Comparison of ENCODE assay signal across 14 mouse cellular contexts in genomic region chr3:127453738-127454137, GRCm38 (mm10). TPM values are rescaled to one million over a fixed set of nuclear protein-coding genes. Genes with fewer than 3 reads are reported as not detected.
DNase-seq lines count a peak whose midpoint lies in the region; ATAC-seq and TF ChIP-seq lines count a peak whose summit lies in the region.
"Had no signal": no experiment of that assay in that cellular context is flagged by ENCODE, and none has a peak within 500 bp of the region (broad histone marks: within the 10 kb centered on the region; RNA-seq: fewer than 3 reads in every experiment).

No protein-coding gene starts in this region.

- TF ChIP-seq EP300 in lung, postnatal 0 days (IDR thresholded peaks at IDR 0.05): no peak

- H3K27me3 ChIP-seq in intestine, postnatal 0 days (replicated peaks; ENCODE audit: control insufficient read depth, insufficient read depth, low read length): no peaks in the 10 kb centered on the region
- H3K27me3 ChIP-seq in intestine, embryonic 16.5 days (replicated peaks; ENCODE audit: control insufficient read depth, insufficient read depth, low read length): no peaks in the 10 kb centered on the region
- no peaks in the 10 kb centered on the region for H3K27me3 ChIP-seq in lung, postnatal 0 days (replicated peaks; ENCODE audit: insufficient read depth, low read length)

- WGBS in intestine, postnatal 0 days: 76% methylated on average over 4 of the region's 4 CpGs
- 85% methylated on average over 4 of the region's 4 CpGs for WGBS in intestine, embryonic 16.5 days
- 73% methylated on average over 4 of the region's 4 CpGs for WGBS in lung, postnatal 0 days

- ATAC-seq in intestine, postnatal 0 days: no peak
- ATAC-seq in intestine, embryonic 16.5 days: no peak
- no peak for ATAC-seq in lung, postnatal 0 days
- ATAC-seq: forebrain, embryonic 16.5 days; hindbrain, embryonic 16.5 days had no signal

- H3K36me3 ChIP-seq in intestine, postnatal 0 days (ENCODE audit: control insufficient read depth, insufficient read depth): no peaks in the 10 kb centered on the region
- no peaks in the 10 kb centered on the region for H3K36me3 ChIP-seq in intestine, embryonic 16.5 days (ENCODE audit: control insufficient read depth, insufficient read depth, low read length)
- no peaks in the 10 kb centered on the region for H3K36me3 ChIP-seq in lung, postnatal 0 days (ENCODE audit: insufficient read depth, low read length)
- H3K36me3 ChIP-seq: limb, embryonic 12.5 days had no signal

- no peaks in the 10 kb centered on the region for H3K9me3 ChIP-seq in intestine, postnatal 0 days (ENCODE audit: control insufficient read depth)
- no peaks in the 10 kb centered on the region for H3K9me3 ChIP-seq in intestine, embryonic 16.5 days (ENCODE audit: control insufficient read depth, low read length)
- H3K9me3 ChIP-seq in lung, postnatal 0 days (ENCODE audit: low read length): no peaks in the 10 kb centered on the region
- H3K9me3 ChIP-seq: limb, embryonic 12.5 days had no signal

- H3K4me3 ChIP-seq in intestine, postnatal 0 days (ENCODE audit: low read depth, low read length): no peak overlapping the region
- no peak overlapping the region for H3K4me3 ChIP-seq in intestine, embryonic 16.5 days (ENCODE audit: low read length)
- no peak overlapping the region for H3K4me3 ChIP-seq in lung, postnatal 0 days (ENCODE audit: low read depth, low read length)
- H3K4me3 ChIP-seq: limb, embryonic 12.5 days had no signal

- H3K4me1 ChIP-seq in intestine, postnatal 0 days (replicated peaks; ENCODE audit: control insufficient read depth, insufficient read depth, low read length): no peaks in the 10 kb centered on the region
- no peaks in the 10 kb centered on the region for H3K4me1 ChIP-seq in intestine, embryonic 16.5 days (ENCODE audit: control insufficient read depth, insufficient read depth, low read length)
- H3K4me1 ChIP-seq in lung, postnatal 0 days (ENCODE audit: insufficient read depth, low read depth, low read length): no peaks in the 10 kb centered on the region
- H3K4me1 ChIP-seq: limb, embryonic 12.5 days had no signal

- DNase-seq in lung, postnatal 0 days (ENCODE audit: low spot score): no peak
- no peak for DNase-seq in lung, postnatal 25 days (ENCODE audit: low spot score)
- DNase-seq in NIH3T3 (ENCODE audit: low read depth): peak; percentile 40
- DNase-seq in induced T-regulatory cell, adult 2 months (ENCODE audit: low read depth): peak; percentile 18
- DNase-seq in right cerebral cortex, adult 18-20 months: no peak
- DNase-seq: cerebellum, adult 8-10 months; gastrocnemius, postnatal 36 days; right cerebral cortex, postnatal 25 days had no signal

- H3K9ac ChIP-seq in intestine, postnatal 0 days (ENCODE audit: low read depth, low read length): no peak overlapping the region
- no peak overlapping the region for H3K9ac ChIP-seq in intestine, embryonic 16.5 days (ENCODE audit: low read depth, low read length)
- H3K9ac ChIP-seq in lung, postnatal 0 days (replicated peaks; ENCODE audit: low read depth): no peak overlapping the region
- H3K9ac ChIP-seq: limb, embryonic 12.5 days had no signal

- TF ChIP-seq CTCF in intestine, postnatal 0 days (IDR thresholded peaks at IDR 0.05; ENCODE audit: low read depth): peak; percentile 55
- peak; percentile 39 for TF ChIP-seq CTCF in lung, postnatal 0 days (IDR thresholded peaks at IDR 0.05)

- H3K27ac ChIP-seq in intestine, postnatal 0 days (ENCODE audit: low read depth, low read length): no peak overlapping the region
- no peak overlapping the region for H3K27ac ChIP-seq in intestine, embryonic 16.5 days (ENCODE audit: low read length)
- no peak overlapping the region for H3K27ac ChIP-seq in lung, postnatal 0 days (ENCODE audit: low read length)
- H3K27ac ChIP-seq: limb, embryonic 12.5 days; macrophage had no signal

- H3K4me2 ChIP-seq in intestine, postnatal 0 days (replicated peaks; ENCODE audit: low read depth): no peak overlapping the region
- no peak overlapping the region for H3K4me2 ChIP-seq in intestine, embryonic 16.5 days (ENCODE audit: low read depth, low read length)
- no peak overlapping the region for H3K4me2 ChIP-seq in lung, postnatal 0 days (replicated peaks; ENCODE audit: low read depth, low read length)
- H3K4me2 ChIP-seq: limb, embryonic 12.5 days had no signal

RNA-seq across cellular contexts. Expression of gene Ank2, which starts 45.4 kb away (rescaled TPM):
- 9.0 and 12.4 TPM in 2 replicates for polyA plus RNA-seq in intestine, postnatal 0 days (2015; fragmentation: Nextera tagmentation; extraction: Ambion mirVana)
- 14.7 and 15.8 TPM in 2 replicates for polyA plus RNA-seq in intestine, embryonic 16.5 days (2015; fragmentation: Nextera tagmentation; extraction: Ambion mirVana)
- polyA plus RNA-seq in lung, postnatal 0 days (2015; fragmentation: Nextera tagmentation; extraction: Ambion mirVana): 3.9 and 4.4 TPM in 2 replicates

Comparison
In these comparisons a context has a peak if more than half of its experiments do, and no peak if none do; other contexts are left out.
1. DNase-seq: peak in NIH3T3 (single experiment) and induced T-regulatory cell, adult 2 months (single experiment); none in lung, postnatal 0 days (single experiment), lung, postnatal 25 days (single experiment) and right cerebral cortex, adult 18-20 months (single experiment).